Mouse (Mus musculus): ENCODE measurements around the gene Zmynd8.

The Zmynd8 gene

GRCm38 (mm10) chr2:165833468-165833867, 65.3 kb downstream of the Zmynd8 start:
- DNase-seq (ENCODE audit: low spot score in 2 of 2): no peak

DNA sequence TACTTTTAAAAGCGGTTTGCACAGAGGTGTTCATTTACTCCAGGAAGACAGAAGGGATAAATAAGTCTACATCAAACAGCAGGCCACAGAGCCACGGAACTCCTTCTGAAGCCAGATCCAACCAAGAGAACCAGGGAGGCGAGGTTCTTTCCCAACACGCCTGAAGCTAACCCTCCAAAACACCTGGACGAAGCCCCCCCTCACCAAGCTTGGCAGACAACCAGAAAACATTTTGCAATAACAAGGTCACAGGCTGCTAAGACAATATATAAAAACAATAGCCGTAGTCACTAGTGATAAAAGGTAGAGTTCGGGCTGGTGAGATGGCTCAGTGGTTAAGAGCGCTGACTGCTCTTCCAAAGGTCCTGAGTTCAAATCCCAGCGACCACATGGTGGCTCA, 66.1 kb downstream of the Zmynd8 start:
- no peak for DNase-seq (ENCODE audit: low spot score in 2 of 2)

DNA sequence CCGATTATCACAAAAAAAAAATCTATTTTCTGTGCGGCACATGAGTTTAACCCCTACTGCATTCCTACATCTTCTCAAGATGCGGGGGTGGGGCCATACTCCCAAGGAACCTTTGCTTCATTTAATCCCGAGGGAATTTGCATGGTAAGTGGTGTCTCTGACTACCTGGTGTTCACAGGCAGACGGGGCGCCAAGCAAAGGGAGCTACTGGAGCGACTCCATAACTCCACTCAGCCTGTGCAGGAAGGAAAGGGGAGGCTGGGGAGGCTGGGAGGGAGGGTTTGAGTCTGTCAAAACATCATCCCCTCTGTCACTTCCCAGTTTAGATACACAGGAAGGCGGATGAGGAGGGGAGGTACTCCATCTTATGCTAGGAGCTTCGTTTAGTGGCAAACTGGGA, 66.5 kb downstream of the Zmynd8 start:
- no peak for DNase-seq (ENCODE audit: low spot score in 2 of 2)

DNA sequence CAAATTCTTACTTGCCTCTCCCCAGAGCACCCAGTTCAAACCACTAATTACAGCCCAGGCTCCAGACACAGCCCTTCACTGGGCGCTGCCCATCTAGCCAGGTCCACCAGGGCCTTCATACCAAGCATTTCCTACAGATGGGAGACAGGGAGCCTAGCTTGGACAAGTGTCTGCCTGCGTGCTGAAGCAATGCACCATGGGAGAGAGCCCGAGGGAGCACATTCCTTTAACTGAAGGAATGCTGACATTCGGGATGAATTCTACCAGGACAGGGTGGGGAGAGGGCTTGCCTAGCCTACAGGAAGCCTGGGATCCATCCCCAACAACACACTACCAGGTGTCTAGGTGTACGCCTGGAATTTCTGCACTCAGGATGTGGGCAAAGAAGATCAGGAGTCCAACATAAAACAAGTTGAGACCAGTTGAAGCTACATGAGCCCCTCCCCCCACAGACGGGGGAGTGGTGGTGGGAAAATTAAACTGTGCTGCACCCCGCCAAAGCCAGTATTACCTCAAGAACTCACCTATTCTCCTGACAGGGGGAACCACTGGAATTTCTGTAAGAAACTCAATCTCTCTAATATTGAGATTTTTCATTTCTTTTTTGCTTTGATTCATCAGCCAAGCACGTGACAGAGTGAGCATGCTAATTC, 67.1 kb downstream of the Zmynd8 start:
- DNase-seq (ENCODE audit: low spot score in 2 of 2): no peak

DNA sequence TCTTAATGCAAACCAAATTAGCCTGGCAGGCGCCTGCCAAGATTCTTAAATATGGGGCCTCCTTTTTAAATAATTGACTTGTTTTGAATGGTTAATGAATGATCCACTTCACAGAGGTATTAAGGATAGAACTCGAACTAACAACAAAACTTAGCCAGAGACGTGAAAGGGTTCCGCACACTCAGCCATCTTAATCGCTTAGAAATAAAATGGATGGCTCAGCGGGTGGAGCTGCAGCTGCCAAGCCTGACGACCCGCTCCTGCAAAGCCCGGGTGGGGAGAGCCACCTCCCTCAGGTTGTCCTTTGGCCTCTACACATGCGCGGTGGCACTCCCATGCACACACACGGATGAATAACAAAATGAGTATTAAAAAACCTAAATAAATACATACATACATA, 70.0 kb downstream of the Zmynd8 start:
- no peak for DNase-seq (ENCODE audit: low spot score in 2 of 2)

DNA sequence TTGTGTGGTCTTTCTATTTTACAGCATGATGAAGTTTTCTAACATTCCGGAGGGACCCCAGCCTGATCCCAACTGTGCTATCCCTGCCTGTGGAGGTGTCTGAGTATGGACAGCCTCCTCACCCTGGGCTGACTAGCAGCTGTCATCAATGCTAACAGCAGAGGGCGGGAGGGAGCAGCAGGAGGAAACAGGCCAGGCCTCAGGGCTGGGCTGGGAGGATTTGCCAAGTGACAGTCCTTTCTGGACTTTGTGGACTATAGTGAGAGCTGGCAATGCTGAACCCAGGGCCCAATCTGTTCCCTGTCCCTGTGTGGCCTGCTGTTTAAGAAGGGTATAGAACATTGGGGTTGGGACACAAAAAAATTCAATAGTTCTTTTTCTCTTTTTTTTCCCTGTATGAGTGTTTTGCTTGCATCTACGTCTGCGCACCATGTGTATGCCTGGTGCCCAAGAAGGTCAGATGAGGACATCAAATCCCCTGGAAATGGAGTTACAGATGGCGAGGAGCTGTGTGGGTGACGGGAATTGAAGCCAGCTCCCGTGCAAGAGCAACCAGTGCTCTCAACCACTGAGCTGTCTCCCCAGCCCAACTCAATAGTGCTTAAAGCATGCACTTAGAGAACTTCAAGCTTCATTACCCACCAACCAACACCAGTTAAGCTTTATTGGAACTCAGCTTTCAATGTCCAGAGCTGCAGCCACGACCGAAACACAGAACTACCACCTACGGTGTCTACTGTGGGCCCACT, 72.7 kb downstream of the Zmynd8 start:
- DNase-seq (ENCODE audit: low spot score in 2 of 2): peak; percentile 60 to 74

- DNase-seq (ENCODE audit: low spot score in 2 of 2): no peak
Observed at GRCm38 (mm10) chr2:165825261-165825900, 73.4 kb downstream of the Zmynd8 start.

DNA sequence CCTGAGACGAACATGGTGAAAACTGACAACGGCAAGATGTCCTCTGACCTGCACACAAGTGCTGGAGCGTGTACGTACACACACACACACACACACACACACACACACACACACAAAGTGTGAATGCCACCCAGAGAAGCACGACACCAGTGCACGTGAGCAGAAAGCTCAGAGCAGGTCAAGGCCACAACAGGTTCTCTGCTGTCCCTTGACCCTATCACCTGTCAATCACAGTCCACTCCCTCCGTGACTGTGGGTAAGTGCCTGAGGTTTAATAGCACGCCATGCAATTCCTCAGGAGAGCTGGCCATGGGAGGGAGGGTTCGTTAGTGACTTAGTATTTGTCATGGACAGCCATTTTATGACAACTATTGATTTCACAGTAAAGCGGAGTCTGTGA, 74.0 kb downstream of the Zmynd8 start:
- DNase-seq (ENCODE audit: low spot score in 2 of 2): no peak

DNA sequence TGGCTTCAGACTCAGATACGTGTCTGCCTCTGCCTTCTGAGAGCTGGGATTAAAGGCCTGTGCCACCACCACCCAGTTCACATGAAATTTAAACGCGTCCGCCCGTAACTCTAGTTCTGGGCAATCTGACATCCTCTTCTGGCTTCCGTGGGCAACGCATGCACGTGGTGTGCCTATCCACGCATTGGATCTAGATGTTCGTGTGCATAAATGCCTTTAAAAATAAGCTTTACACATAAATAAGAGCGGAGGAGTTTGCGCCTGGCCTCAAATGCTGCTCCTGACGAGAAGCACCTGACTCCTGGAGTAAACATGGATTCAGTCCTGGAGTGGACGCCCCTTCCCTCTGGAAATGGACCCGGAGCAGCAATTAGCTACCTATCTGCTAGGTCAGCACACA, 76.3 kb downstream of the Zmynd8 start:
- DNase-seq (ENCODE audit: low spot score in 2 of 2): no peak

GRCm38 (mm10) chr2:165821671-165822070, 77.1 kb downstream of the Zmynd8 start:
- DNase-seq (ENCODE audit: low spot score in 2 of 2): no peak

- DNase-seq (ENCODE audit: low spot score in 2 of 2): no peak
Observed at GRCm38 (mm10) chr2:165820504-165821095, 78.2 kb downstream of the Zmynd8 start.

- DNase-seq (ENCODE audit: low spot score in 2 of 2): no peak
Observed at GRCm38 (mm10) chr2:165820073-165820472, 78.7 kb downstream of the Zmynd8 start.

DNA sequence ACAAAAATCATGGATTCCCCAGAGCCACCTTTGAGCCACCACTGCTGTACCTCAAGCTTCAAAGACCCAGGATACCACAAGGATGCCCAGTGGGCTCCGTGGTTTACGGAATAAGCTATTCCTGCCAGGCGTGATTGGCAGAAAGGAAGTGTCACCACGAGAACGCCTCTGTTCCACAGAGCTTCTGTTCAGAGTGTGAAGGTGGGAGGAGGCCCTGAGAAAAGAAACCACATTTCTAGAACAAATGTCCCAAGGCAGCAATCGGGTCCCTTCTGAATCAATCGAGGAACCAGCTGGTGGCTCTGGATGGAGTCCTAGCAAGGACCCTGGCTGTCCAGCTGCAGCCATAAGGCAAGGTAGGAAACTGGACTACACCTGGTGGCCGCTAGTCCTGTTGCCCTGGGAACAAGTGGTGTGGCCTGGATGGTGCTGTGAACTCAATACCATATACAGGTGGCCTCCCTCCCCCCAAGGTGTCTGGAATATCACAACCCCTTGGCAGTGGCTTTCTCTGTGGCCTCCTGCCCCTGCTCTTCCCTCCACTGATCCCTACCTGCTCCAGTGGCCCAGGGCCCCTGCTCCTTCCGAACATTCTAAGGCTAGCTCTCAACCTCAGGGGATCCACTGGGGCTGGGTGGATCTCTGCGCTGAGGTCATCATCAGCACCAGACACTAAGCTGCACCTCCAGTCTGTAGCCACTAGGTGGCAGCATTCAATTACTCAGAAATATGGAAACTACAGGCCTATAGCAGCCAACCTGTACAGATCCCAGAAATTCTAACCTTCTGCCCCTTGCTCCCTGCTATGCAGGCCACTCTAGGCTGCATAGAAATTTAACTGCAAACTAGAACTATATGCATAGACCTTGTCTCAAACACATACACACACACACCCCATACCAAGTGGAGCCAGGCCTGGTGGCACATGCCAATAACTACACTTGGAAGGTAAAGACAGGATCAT, 79.5 kb downstream of the Zmynd8 start:
- peak; percentile 61 to 64 for DNase-seq (ENCODE audit: low spot score in 2 of 2)

GRCm38 (mm10) chr2:165818570-165818969, 80.2 kb downstream of the Zmynd8 start:
- no peak for DNase-seq (ENCODE audit: low spot score in 2 of 2)

- no peak for DNase-seq (ENCODE audit: low spot score in 2 of 2)
Observed at GRCm38 (mm10) chr2:165817437-165817836, 81.4 kb downstream of the Zmynd8 start.

DNA sequence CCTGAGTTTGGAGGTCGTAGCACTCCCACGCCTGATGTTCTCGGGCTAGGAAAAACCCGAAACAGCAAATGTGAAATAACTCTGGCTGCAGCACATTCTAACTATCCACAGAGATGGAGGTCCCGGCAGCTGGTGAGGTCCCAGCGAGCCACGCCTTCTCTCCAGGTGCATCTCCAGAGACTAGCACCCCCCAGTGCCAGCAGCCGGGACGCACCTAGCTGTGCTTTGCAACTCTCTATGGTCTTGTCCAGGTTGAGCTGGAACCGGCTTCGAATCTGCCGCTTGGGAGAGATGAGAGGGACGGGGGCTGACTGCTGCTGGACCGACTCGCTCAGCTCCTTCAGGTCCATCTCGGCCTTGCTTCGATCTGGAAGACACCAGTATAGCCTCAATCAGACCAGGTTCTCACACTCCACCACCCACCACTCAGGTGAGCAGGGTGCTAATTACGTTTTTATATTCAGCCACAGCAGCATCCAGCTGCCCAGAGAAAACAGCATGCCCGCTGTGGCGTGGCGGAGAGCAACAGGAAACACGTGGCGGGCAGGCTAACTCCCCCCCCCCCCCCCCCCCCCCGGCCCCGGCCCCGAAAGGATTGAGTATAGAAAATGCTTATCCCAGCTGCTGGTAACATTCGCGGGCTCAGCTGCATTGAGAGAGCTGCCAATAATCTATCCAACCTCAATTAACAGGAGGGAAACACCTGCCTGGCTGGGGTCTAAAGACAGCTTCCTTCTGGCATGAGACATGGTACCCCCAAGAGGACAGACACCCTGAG, 83.5 kb downstream of the Zmynd8 start:
- DNase-seq (ENCODE audit: low spot score in 2 of 2): no peak

DNA sequence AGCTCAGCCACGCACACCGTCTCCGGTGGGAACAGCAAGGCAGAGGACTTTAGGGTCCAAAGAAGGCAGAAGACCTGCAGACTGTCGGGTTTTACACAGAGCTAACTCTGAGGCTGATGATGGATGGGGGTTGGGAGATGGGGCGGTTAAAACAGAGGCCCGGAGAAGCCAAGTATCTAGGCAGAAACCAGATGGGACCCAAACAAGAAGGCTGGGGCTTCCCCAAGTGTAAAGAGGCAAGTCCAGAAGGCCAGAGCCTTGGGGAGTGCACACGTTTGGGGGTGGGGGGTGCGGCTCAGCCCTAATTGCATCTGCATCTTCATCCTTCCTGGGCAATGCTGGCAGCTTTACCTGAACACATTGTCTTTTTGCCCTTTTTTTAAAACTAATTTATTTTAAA, 85.9 kb downstream of the Zmynd8 start:
- DNase-seq (ENCODE audit: low spot score in 2 of 2): no peak

- DNase-seq (ENCODE audit: low spot score in 2 of 2): peak in 1 of 2 experiments; percentile 51
Observed at GRCm38 (mm10) chr2:165811536-165811935, 87.3 kb downstream of the Zmynd8 start.

GRCm38 (mm10) chr2:165809901-165810477, 88.8 kb downstream of the Zmynd8 start:
- DNase-seq (ENCODE audit: low spot score in 2 of 2): no peak

DNA sequence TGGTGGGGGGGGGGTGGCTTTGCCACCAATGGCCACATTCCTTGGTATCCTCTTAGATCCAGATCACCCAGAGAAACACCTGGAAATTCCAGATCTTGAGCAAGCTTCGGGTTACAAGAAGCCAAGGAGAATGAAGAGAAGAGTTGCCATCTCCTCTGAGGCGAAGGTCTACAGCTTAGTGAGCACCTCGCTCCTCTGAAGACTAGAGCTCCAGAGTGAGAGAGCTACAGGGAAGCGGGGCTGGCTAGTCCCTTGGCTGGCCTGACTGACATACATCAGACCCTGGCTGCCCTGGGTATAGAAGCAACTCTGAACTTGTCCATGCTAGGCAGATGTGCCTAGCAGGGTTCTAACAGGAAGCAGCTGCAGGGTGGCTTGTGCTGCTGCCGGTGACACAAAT, 89.7 kb downstream of the Zmynd8 start:
- DNase-seq (ENCODE audit: low spot score in 2 of 2): no peak

Measured in frontal cortex, postnatal 10 days (tissue).